Mouse (Mus musculus) neural tube, embryonic 10.5 days (tissue): ENCODE measurements around the gene Gm10153.
"Not testable (repeated sequence)": the region's sequence is repeated elsewhere in the genome, so short reads cannot be mapped to it uniquely, and the experiment has no call there.

Experiments
- DNase-seq: peaks from one replicate; pipeline ENCODE4 v3.0.0-alpha.2; 2017; ENCODE audit warnings: low spot score; ENCODE audit errors: extremely low spot score

Gm10153 gene

GRCm38 (mm10) chr7:142144507-142144906 is 45.7 kb downstream of the Gm10153 start, which contains the start of gene Gm45337:
Gm45337 (minus strand) TSS chr7:142144607.
- no peak for DNase-seq

GRCm38 (mm10) chr7:142143506-142144010 is 46.6 kb downstream of the Gm10153 start:
- DNase-seq = not testable (repeated sequence)

- DNase-seq = no peak
These were observed 49.5 kb downstream of the Gm10153 start for GRCm38 (mm10) chr7:142140696-142141095.
